Mouse (Mus musculus): ENCODE data around the gene Gm10272.
A peak's percentile ranks its signal among the peaks of the same experiment; 100 is the strongest.
"Not testable (repeated sequence)": the region's sequence is repeated elsewhere in the genome, so short reads cannot be mapped to it uniquely, and the experiment has no call there.

The Gm10272 gene

DNA sequence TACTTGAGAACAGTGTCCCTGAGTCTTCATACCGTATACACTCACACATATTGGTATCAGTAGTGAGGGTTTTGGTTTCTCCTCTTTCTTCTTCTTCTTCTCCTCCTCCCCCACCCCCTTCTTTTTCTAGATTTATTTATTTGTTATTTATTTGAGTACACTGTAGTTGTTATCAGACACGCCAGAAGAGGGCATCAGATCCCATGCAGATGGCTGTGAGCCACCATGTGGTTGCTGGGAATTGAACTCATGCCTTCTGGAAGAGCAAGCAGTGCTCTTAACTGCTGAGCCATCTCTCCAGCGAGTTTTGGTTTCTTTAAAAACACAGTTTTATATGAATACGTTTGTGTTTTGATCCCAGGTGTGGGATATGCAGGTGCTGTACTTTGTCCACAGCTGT is 21.9 kb downstream of the Gm10272 start:
- DNase-seq (ENCODE audit: low read depth, low spot score), result no peak

DNA sequence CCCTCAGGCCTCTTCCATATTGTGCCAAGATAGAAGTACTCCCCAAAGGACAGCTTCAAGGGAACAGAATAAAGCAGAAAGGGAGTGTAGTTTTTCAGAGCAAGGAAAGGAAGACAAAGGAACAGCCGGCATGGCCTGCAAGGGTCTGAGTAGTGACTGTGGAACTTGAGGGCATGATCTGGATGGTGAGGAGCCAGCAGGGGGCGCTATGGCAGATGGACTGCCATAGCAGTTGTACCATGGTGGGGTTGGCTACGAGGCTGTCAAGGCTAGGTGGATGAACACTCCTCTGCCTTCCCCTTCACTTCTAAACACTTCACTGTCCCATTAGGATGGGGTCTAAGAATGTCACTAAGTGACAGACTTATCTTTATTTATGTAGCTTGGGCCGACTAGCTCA is 22.8 kb downstream of the Gm10272 start:
- DNase-seq (ENCODE audit: low read depth, low spot score), result peak; percentile 26

DNA sequence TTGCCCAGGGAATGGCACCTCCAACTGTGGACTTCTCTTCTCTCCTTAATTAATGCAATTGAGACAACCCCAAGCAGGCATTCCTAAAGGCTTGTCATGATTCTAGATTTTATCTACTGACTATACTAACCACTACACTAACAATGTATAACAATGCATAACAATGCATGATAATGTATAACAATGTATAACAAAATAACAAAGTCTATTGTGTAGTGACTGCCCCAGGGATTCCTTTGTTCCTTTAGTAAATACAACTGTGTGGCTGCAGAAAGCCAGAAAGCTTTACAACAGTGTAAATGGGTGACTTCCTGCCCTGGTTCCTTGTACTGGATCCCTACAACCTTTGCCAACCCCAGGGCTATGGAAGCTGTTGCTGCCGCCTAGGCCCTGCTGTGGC is 29.5 kb downstream of the Gm10272 start:
- DNase-seq (ENCODE audit: low read depth, low spot score), result no peak

DNA sequence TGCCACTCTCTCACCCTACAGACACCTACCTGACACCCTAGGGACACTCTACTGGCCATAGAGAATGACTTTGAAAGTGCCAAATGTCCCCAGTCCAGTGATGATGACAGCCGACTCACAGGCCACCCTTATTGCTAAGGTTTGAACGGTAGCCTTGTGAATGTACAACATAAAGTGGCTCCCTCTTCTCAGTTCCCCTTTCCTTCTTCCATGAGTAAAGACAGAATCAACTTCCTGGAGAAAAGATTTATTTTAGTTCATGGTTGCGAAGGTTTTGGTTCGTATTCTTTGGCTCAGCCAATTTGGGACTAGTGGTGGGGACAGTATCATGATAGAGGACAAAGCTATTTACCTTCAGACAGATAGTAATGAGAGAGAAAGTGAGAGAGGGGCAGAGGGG is 32.5 kb downstream of the Gm10272 start:
- DNase-seq (ENCODE audit: low read depth, low spot score), result no peak

DNA sequence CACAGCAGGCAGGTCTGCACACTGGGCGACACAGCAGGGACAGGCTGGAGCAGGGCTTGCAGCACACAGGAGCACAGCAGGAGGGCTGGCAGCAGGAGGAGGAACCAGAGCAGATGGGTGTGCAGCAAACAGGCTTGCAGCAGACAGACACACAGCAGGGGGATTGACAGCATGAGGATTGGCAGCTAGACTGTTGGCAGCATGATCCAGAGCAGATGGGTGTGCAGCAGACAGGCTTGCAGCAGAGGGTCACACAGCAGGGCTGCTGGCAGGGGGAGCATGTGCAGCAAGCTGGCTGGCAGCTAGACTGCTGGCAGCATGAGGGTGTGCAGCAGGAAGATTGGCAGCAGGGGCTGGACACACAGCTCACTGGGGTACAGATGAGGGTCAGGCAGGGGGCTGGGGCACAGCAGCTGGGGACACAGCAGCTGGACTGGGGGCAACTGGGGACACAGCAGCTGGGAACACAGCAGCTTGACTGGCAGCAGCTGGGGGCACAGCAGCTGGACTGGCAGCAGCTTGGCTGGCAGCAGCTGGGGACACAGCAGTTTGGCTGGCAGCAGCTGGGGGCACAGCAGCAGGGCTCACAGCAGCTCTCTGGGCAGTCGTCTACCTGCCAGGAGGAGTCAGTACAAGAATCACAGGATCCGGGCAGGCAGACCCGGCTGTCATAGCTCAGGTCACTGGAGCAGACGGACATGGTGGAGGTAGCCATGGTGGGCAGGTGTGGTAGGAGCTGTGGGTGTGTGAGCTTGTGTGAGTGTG is 35.7 kb downstream of the Gm10272 start, which contains the start of gene Gm18596:
Gm18596 (minus strand) TSS at position 715 of the 765 bp plus-strand sequence.
- DNase-seq (ENCODE audit: low read depth, low spot score), result not testable (repeated sequence)

DNA sequence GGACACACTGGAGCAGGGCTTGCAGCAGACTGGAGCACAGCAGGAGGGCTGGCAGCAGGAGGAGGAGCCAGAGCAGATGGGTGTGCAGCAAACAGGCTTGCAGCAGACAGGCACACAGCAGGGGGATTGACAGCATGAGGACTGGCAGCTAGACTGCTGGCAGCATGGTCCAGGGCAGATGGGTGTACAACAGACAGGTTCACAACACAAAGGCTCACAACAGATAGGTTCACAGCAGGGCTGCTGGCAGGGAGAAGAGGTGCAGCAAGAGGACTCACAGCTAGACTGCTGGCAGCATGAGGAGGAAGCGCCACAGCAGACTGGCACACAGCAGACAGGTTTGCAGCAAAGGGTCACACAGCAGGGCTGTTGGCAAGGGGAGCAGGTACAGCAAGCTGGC is 44.3 kb downstream of the Gm10272 start:
- DNase-seq (ENCODE audit: low read depth, low spot score), result not testable (repeated sequence)

DNA sequence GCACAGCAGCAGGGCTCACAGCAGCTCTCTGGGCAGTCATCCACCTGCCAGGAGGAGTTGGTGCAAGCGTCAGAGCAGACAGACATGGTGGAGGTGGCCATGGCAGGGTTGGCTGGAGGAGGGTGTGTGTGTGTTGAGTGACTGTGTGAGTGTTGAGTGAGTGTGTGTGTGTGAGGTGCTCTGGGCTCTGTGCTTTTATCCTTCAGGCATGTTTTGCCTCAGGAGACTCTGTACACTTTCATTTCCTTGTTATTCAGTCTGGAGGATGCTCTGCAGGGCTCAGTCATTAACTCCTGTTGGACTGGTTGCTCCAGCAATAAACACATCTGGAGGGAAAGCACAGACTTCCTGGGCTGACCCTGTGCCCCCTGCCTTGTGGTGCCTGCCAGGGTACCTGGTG is 44.8 kb downstream of the Gm10272 start, which contains the start of gene Gm9736:
Gm9736 (minus strand) TSS at position 101 of the 400 bp plus-strand sequence.
- not testable (repeated sequence) for DNase-seq (ENCODE audit: low read depth, low spot score)

DNA sequence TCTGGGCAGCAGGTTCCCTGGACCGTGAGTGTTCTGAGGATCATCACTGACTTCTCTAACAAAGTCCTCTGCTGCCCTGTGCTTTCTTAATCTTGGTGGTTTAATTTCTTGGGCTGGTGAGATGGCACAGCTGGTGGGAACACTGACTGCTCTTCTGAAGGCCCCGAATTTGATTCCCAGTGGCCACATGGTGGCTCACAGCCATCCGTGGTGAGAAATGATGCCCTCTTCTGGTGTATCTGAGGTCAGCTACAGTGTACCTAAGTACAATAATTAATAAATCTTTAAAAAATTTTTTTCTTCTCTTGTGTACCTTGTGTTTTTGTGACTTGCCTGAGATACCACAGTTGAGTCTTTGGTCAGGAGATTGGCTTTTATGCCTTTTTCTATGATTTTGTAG is 45.9 kb downstream of the Gm10272 start:
- DNase-seq (ENCODE audit: low read depth, low spot score), result not testable (repeated sequence)

DNA sequence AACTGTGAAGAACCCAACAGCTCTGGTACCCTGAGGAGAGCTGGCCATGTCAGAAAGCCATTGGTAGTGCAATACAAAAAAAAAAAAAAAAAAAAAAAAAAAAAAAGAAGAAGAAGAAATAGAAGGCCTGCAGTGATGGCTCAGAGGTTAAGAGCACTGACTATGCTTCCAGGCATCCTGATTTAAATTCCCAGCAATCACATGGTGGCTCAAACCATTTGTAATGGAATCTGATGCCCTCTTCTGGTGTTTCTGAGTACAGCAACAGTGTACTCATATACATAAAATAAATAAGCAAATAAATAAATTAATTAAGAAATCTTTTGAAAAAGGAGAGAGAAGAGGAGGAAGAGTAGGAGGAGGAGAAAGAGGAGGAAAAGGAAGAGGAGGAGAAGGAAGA is 47.0 kb downstream of the Gm10272 start:
- DNase-seq (ENCODE audit: low read depth, low spot score), result no peak

Measured in mesoderm, embryonic 11.5 days (tissue).